Mouse (Mus musculus): ENCODE results near the gene Vmn2r100. TPM values are rescaled to one million over a fixed set of nuclear protein-coding genes. Genes with fewer than 3 reads are reported as not detected.

The Vmn2r100 gene
- not detected in 2 replicates for polyA plus RNA-seq (2014; fragmentation: Nextera tagmentation; extraction: Ambion mirVana)

GRCm38 (mm10) chr17:19504432-19504831 is at the start of gene Vmn2r100:
Gene Vmn2r100 (plus strand): TSS chr17:19504732.
- Histone ChIP-seq H3K27me3 (ENCODE audit: control insufficient read depth, insufficient read depth, low read length) (no peaks in the 10 kb centered on the region), H3K4me2 (ENCODE audit: low read depth, low read length) (no peak within 1 kb of the TSS), H3K9me3 (replicated peaks; ENCODE audit: control insufficient read depth, low read length) (no peaks in the 10 kb centered on the region), H3K4me3 (ENCODE audit: low read depth, low read length) (no peak within 1 kb of the TSS), H3K4me1 (ENCODE audit: control insufficient read depth, insufficient read depth, low read length) (no peaks in the 10 kb centered on the region), H3K27ac (replicated peaks; ENCODE audit: low read depth, low read length) (no peak within 1 kb of the TSS), H3K9ac (replicated peaks; ENCODE audit: low read length) (no peak within 1 kb of the TSS), H3K36me3 (replicated peaks; ENCODE audit: control insufficient read depth, insufficient read depth, low read depth, low read length) (no peaks in the 10 kb centered on the region)
- DNase-seq (ENCODE audit: low spot score) (no peak), ATAC-seq (replicated peaks; ENCODE audit: insufficient number of reproducible peaks, low FRiP score, low TSS enrichment, low read depth) (no peak)

- Histone ChIP-seq H3K27ac (replicated peaks; ENCODE audit: low read depth, low read length) (no peak overlapping the region), H3K9ac (replicated peaks; ENCODE audit: low read length) (no peak overlapping the region), H3K9me3 (replicated peaks; ENCODE audit: control insufficient read depth, low read length) (no peaks in the 10 kb centered on the region), H3K4me1 (ENCODE audit: control insufficient read depth, insufficient read depth, low read length) (no peaks in the 10 kb centered on the region), H3K4me2 (ENCODE audit: low read depth, low read length) (no peak overlapping the region), H3K4me3 (ENCODE audit: low read depth, low read length) (no peak overlapping the region), H3K27me3 (ENCODE audit: control insufficient read depth, insufficient read depth, low read length) (no peaks in the 10 kb centered on the region), H3K36me3 (replicated peaks; ENCODE audit: control insufficient read depth, insufficient read depth, low read depth, low read length) (no peaks in the 10 kb centered on the region)
- ATAC-seq (replicated peaks; ENCODE audit: insufficient number of reproducible peaks, low FRiP score, low TSS enrichment, low read depth) (no peak), DNase-seq (ENCODE audit: low spot score) (no peak)
Measured at GRCm38 (mm10) chr17:19482866-19483265, 21.7 kb upstream of the Vmn2r100 start.

- no peak within 1 kb of the TSS for H3K4me3 ChIP-seq (ENCODE audit: low read depth, low read length)
- no peak within 1 kb of the TSS for H3K4me2 ChIP-seq (ENCODE audit: low read depth, low read length)
- DNase-seq (ENCODE audit: low spot score), result no peak
- H3K36me3 ChIP-seq (replicated peaks; ENCODE audit: control insufficient read depth, insufficient read depth, low read depth, low read length), result no peaks in the 10 kb centered on the region
- H3K27ac ChIP-seq (replicated peaks; ENCODE audit: low read depth, low read length), result no peak within 1 kb of the TSS
- no peak within 1 kb of the TSS for H3K9ac ChIP-seq (replicated peaks; ENCODE audit: low read length)
- no peak for ATAC-seq (replicated peaks; ENCODE audit: insufficient number of reproducible peaks, low FRiP score, low TSS enrichment, low read depth)
- no peaks in the 10 kb centered on the region for H3K4me1 ChIP-seq (ENCODE audit: control insufficient read depth, insufficient read depth, low read length)
- no peaks in the 10 kb centered on the region for H3K9me3 ChIP-seq (replicated peaks; ENCODE audit: control insufficient read depth, low read length)
- no peaks in the 10 kb centered on the region for H3K27me3 ChIP-seq (ENCODE audit: control insufficient read depth, insufficient read depth, low read length)
Measured at GRCm38 (mm10) chr17:19576927-19577326, 72.4 kb downstream of the Vmn2r100 start, which contains the start of gene Vmn2r101. Gene Vmn2r101 (plus strand): TSS chr17:19577227.

Other genes with a start within 250 kb of the Vmn2r100 start
- not detected in 2 replicates for gene Vmn2r99, start 142.8 kb upstream of the Vmn2r100 start, polyA plus RNA-seq (2014; fragmentation: Nextera tagmentation; extraction: Ambion mirVana)
- not detected in 2 replicates for gene Vmn2r101, start 72.5 kb downstream of the Vmn2r100 start, polyA plus RNA-seq (2014; fragmentation: Nextera tagmentation; extraction: Ambion mirVana)
- gene Vmn2r102, start 155.6 kb downstream of the Vmn2r100 start, polyA plus RNA-seq (2014; fragmentation: Nextera tagmentation; extraction: Ambion mirVana), result not detected in 2 replicates